ENCODE assay signal across 8 mouse cellular contexts in the genomic region with DNA sequence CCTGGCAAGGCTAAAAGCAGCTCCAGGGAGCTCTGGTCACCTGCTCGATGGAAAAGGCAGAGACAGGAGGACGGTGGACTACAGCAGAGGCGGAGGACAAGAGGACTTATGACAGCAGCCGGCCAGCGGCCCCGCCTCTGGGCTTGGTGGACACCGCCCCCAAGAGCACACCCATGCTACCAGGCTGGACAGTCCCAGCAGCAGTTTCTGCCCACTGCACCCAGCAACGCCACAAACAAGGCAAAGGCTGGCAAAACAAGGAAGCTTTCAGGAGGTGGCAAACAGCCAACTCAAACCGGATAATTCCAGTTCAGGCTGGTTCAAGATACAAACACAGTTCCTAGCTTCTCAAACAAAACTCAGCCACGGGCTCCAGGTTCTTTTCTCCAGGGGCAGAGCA. TPM values are rescaled to one million over a fixed set of nuclear protein-coding genes. Genes with fewer than 3 reads are reported as not detected.
DNase-seq lines count a peak whose midpoint lies in the region; ATAC-seq lines count a peak whose summit lies in the region.

No protein-coding gene starts in this region.

- H3K4me3 ChIP-seq in hindbrain, embryonic 13.5 days: no peak overlapping the region
- H3K4me3 ChIP-seq in macrophage (ENCODE audit: inconsistent target): no peak overlapping the region; the same call in 1 of the 2 replicates

- peak overlapping the region; percentile 30; the same call in 1 of the 2 replicates for H3K4me2 ChIP-seq in hindbrain, embryonic 13.5 days

- H3K79me2 ChIP-seq in macrophage (ENCODE audit: inconsistent target): peaks cover 100% of the 10 kb centered on the region

- no peaks in the 10 kb centered on the region for H3K9me3 ChIP-seq in hindbrain, embryonic 13.5 days

- 55% methylated on average over 10 of the region's 10 CpGs for WGBS in hindbrain, embryonic 13.5 days
- 18% methylated on average over 10 of the region's 10 CpGs for WGBS in macrophage (ENCODE audit: missing documents)

- no peaks in the 10 kb centered on the region for H3K27me3 ChIP-seq in hindbrain, embryonic 13.5 days

- peaks cover 46% of the 10 kb centered on the region for H3K4me1 ChIP-seq in hindbrain, embryonic 13.5 days (replicated peaks)

- 0 out of 2 replicates have a peak overlapping the region, but pooled peaks have one; percentile 24 for H3K9ac ChIP-seq in hindbrain, embryonic 13.5 days

- H3K27ac ChIP-seq in hindbrain, embryonic 13.5 days: peak overlapping the region; percentile 84
- H3K27ac ChIP-seq in macrophage: peak overlapping the region; percentile 92

- peak; percentile 94 for DNase-seq in adipocyte (ENCODE audit: low spot score)
- peak; percentile 69 for DNase-seq in cerebellum, adult 9-10 months
- peak; percentile 65 to 70 for DNase-seq in frontal cortex, postnatal 36 days (ENCODE audit: low spot score in 2 of 2)
- peak; percentile 65 to 73 for DNase-seq in layer of hippocampus, postnatal 36 days
- peak; percentile 88 to 89 for DNase-seq in right cerebral cortex, postnatal 10 days (ENCODE audit: low spot score in 2 of 2)
- no peak for DNase-seq in thymus, postnatal 4 days

- no peaks in the 10 kb centered on the region for H3K36me3 ChIP-seq in hindbrain, embryonic 13.5 days
- no peaks in the 10 kb centered on the region for H3K36me3 ChIP-seq in macrophage (ENCODE audit: inconsistent target)

- peak; percentile 68 for ATAC-seq in hindbrain, embryonic 13.5 days (ENCODE audit: low FRiP score)

RNA-seq across cellular contexts. Expression of a gene that starts 32.0 kb away (rescaled TPM):
- polyA plus RNA-seq in hindbrain, embryonic 13.5 days (2015; fragmentation: Nextera tagmentation; extraction: Ambion mirVana): 19.2 and 19.7 TPM in 2 replicates
- total RNA-seq in layer of hippocampus, postnatal 36 days (2021): 10 to 100 TPM; 55.3 to 66.7 TPM
- 100 to 1,000 TPM in 24 of 26 experiments, 10 to 100 TPM in 2; 68.8 to 720 (median 236) TPM for total RNA-seq in macrophage (2018; cell fraction: chromatin; rRNA removed)
- total RNA-seq in macrophage (2018; cell fraction: cytosol; rRNA removed): 10 to 100 TPM; 19.1 to 56.6 (median 39.3) TPM
- total RNA-seq in macrophage (2018; cell fraction: nucleus; rRNA removed): 100 to 1,000 TPM in 19 of 26 experiments, 10 to 100 TPM in 7; 47.8 to 495 (median 124) TPM
- 18.2 to 31.4 TPM (median 19.2 TPM) in 3 replicates for polyA plus RNA-seq in macrophage (2018)
